Mouse (Mus musculus) skeletal muscle tissue, postnatal 0 days (tissue): ENCODE results near the gene Olfr196. TPM values are rescaled to one million over a fixed set of nuclear protein-coding genes. Genes with fewer than 3 reads are reported as not detected.

Source experiments
- polyA plus RNA-seq: library from polyadenylated mRNA; unstranded; fragments of >200 nt; fragmentation: Nextera tagmentation; extraction: Ambion mirVana; gene quantifications from 2 replicates; pipeline ENCODE4 v1.2.1, GENCODE M21; 2015

The Olfr196 gene
- not detected in 2 replicates for polyA plus RNA-seq

GRCm38 (mm10) chr16:59170354-59170753, at the start of gene Olfr196:
TSS of gene Olfr196 (minus strand) at chr16:59170454.

DNA sequence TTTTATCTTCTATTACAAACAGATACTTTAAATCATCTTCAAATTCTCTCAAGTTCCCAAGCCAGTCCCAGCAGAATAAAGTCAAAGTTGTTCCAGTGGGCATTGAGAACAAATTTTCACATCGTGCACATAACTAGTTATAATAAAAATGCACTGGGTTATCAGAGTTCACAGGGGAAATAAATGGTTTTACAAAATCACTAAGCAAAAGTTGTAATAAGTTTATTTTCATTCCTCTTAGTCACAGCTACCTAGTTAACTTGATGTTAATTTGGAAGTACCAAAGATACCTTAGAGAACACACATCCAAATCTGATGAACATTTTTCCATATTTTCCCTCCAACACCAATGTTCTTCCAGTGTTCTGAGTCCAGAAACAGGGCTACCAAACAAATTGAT, 49.4 kb upstream of the Olfr196 start, which contains the start of gene Olfr199:
TSS of gene Olfr199 (minus strand) at position 101 of the 400 bp plus-strand sequence.

GRCm38 (mm10) chr16:59203433-59203832, 33.2 kb upstream of the Olfr196 start, which contains the start of gene Olfr198:
TSS of gene Olfr198 (minus strand) at chr16:59203533.

DNA sequence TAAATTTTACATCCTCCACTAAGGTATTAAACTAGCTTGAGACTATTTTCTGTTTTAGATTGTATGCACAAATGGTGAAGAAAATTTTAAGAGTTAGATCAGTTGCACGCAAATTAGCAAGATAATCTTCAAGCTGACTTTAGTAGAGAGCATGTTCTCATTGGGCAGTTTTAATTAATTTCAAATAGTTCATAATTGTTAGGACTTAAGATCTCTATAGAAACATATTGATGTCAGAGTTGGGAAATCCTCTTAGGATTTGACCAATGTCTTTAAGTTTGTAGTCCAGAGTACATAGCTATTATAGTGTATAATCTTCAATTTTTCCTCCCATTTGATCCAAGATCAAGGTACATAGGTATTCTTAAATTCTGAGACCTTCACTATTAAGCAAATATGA, 23.5 kb downstream of the Olfr196 start, which contains the start of gene Olfr195:
TSS of gene Olfr195 (plus strand) at position 301 of the 400 bp plus-strand sequence.

DNA sequence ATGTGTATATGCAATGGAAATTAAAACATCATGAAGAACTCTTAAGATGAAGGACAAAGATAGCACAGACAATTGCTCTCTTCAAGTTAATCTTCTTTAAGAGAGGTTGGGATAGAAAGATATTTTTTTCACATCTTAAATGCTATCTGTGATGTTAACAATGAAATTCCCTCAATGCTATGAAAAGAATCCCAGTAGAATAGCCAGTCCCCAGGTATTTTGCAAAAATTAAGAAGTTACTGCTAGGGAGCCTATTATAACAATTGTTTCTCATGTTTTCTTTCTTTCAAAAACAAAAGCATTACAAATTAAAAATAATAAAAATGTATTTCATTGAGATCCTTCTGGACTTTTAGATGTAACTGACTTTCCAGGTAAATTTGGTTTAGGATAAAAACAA, 49.3 kb downstream of the Olfr196 start, which contains the start of gene Olfr194:
TSS of gene Olfr194 (minus strand) at position 101 of the 400 bp plus-strand sequence.

Other genes with a start within 250 kb of the Olfr196 start
- gene Olfr181, start 241.7 kb downstream of the Olfr196 start, polyA plus RNA-seq, result not detected in 2 replicates
- not detected in 2 replicates for gene Olfr180, start 241.1 kb downstream of the Olfr196 start, polyA plus RNA-seq
- gene Olfr183, start 175.1 kb downstream of the Olfr196 start, polyA plus RNA-seq, result not detected in 2 replicates
- gene Olfr186, start 140.2 kb downstream of the Olfr196 start, polyA plus RNA-seq, result not detected in 2 replicates
- not detected in 2 replicates for gene Olfr187, start 130.7 kb downstream of the Olfr196 start, polyA plus RNA-seq
- not detected in 2 replicates for gene Olfr190, start 92.4 kb downstream of the Olfr196 start, polyA plus RNA-seq
- gene Olfr191, start 80.6 kb downstream of the Olfr196 start, polyA plus RNA-seq, result not detected in 2 replicates
- not detected in 2 replicates for gene Olfr193, start 58.6 kb downstream of the Olfr196 start, polyA plus RNA-seq
- gene Olfr194, start 49.4 kb downstream of the Olfr196 start, polyA plus RNA-seq, result not detected in 2 replicates
- not detected in 2 replicates for gene Olfr195, start 23.4 kb downstream of the Olfr196 start, polyA plus RNA-seq
- gene Olfr198, start 33.1 kb upstream of the Olfr196 start, polyA plus RNA-seq, result not detected in 2 replicates
- gene Olfr199, start 49.3 kb upstream of the Olfr196 start, polyA plus RNA-seq, result not detected in 2 replicates
- gene Olfr201, start 102.2 kb upstream of the Olfr196 start, polyA plus RNA-seq, result not detected in 2 replicates
- not detected in 2 replicates for gene Olfr202, start 116.3 kb upstream of the Olfr196 start, polyA plus RNA-seq
- not detected in 2 replicates for gene Olfr203, start 128.4 kb upstream of the Olfr196 start, polyA plus RNA-seq
- not detected in 2 replicates for gene Olfr204, start 147.8 kb upstream of the Olfr196 start, polyA plus RNA-seq
- not detected in 2 replicates for gene Olfr205, start 160.7 kb upstream of the Olfr196 start, polyA plus RNA-seq
- gene Olfr206, start 178.8 kb upstream of the Olfr196 start, polyA plus RNA-seq, result not detected in 2 replicates
- not detected in 2 replicates for gene Olfr209, start 193.5 kb upstream of the Olfr196 start, polyA plus RNA-seq
- 0.03 TPM in 1 of 2 replicates, not detected in the other for gene Gabrr3, start 236.9 kb upstream of the Olfr196 start, polyA plus RNA-seq